Mouse (Mus musculus): ENCODE measurements at regions not wholly inside any gene's neighbourhood (a gene's known extent, or its start where the extent isn't known, plus 50 kb on each side); places are given as distances from the start of the nearest gene placed in this dataset.
A peak's percentile ranks its signal among the peaks of the same experiment; 100 is the strongest.
"Not testable (repeated sequence)": the region's sequence is repeated elsewhere in the genome, so short reads cannot be mapped to it uniquely, and the experiment has no call there.

DNA sequence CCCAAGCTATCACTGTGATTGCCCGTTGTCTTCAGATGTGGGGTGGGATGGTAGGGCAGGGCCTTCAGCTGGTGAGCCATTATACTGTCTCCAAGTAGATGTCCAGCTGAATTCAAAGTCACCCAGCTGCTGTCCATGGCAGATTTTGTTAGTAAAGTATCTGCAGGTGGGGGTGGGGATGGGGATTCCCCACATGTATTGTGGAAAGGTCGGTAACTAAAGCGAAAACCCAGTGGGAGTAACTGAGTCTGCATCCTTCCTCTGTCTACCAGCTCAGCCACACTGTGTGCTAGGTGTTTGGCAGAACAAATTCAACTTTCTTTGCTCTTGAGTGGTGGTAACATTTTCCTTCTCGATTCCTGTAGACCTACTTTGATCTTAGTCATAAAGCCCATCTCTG is 163.2 kb upstream of the 1700056E22Rik start:
- Histone ChIP-seq H3K4me1 (ENCODE audit: control insufficient read depth, insufficient read depth, low read length) (no peaks in the 10 kb centered on the region), H3K27ac (ENCODE audit: insufficient read depth, low read length) (no peak overlapping the region), H3K4me3 (ENCODE audit: insufficient read depth, low read length) (no peak overlapping the region)
- TF ChIP-seq POLR2A (IDR thresholded peaks at IDR 0.05; ENCODE audit: extremely low read depth, insufficient read depth, low read length) (no peak), CTCF (IDR thresholded peaks at IDR 0.05; ENCODE audit: extremely low read depth, insufficient read depth, low read length) (no peak)

DNA sequence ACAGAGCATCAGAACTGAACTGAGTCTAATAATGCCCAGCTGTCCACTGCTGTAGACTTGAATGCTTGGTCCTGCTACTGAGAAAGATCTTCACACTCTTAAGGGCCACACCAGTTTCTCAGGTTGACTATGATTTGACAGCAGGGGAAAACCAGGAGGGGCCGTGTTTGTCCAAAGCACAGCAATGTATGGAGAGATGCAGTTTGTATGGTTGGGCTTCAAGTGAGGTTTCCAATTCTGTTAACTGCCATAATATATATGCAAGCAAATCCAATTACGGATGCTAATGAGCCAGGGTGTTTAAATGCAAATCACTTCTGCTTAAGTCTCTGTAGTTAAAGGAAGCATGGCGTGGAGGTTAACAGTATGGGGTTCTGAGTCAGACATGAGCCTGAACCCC is 157.2 kb upstream of the 1700056E22Rik start:
- no peak for TF ChIP-seq POLR2A (IDR thresholded peaks at IDR 0.05; ENCODE audit: extremely low read depth, insufficient read depth, low read length)
- no peak for TF ChIP-seq CTCF (IDR thresholded peaks at IDR 0.05; ENCODE audit: extremely low read depth, insufficient read depth, low read length)
- Histone ChIP-seq H3K4me3 (ENCODE audit: insufficient read depth, low read length) (no peak overlapping the region), H3K27ac (ENCODE audit: insufficient read depth, low read length) (no peak overlapping the region), H3K4me1 (ENCODE audit: control insufficient read depth, insufficient read depth, low read length) (no peaks in the 10 kb centered on the region)

DNA sequence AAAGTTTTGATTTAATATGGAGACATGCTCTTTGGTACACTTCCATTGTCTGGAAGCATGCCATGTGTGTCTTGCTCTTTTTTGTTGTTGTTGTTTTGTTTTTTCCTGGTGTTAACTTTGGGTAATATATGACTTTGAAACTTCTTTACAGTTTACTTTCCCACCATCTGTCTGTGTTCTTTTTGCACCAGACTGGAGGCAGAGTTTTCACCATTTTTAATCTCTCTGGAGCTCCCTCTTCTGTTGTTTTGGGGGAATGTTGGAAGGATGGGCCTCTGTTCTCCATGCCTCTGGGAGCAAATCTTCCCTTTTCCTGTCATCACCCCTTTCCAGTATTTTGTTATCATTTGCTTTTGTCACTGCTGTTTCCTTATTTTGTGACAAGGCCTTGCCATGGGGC is 153.5 kb upstream of the 1700056E22Rik start:
- no peak for TF ChIP-seq POLR2A (IDR thresholded peaks at IDR 0.05; ENCODE audit: extremely low read depth, insufficient read depth, low read length)
- TF ChIP-seq CTCF (IDR thresholded peaks at IDR 0.05; ENCODE audit: extremely low read depth, insufficient read depth, low read length), result peak; percentile 30; the same call in 1 of the 2 replicates

DNA sequence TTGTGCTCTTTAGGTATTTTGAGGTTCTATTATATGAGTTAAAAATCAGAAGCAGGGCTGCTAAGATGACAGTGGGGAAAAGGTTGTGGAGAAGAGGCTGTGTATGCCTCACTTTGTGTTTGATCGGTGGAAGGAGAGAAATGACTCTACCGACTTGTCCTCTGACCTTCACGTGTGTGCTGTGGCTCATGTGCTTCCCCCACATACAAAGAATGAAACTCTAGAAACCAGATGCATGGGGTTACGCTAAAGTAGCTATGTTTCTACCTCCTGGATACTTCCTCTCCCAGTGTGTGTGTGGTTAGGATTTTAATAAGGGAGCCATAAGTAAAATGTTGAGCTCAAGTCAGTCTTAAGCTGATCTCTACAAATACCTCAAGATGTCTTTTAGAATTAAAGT is 148.1 kb upstream of the 1700056E22Rik start:
- Histone ChIP-seq H3K4me3 (ENCODE audit: insufficient read depth, low read length) (no peak overlapping the region), H3K27ac (ENCODE audit: insufficient read depth, low read length) (no peak overlapping the region), H3K4me1 (ENCODE audit: control insufficient read depth, insufficient read depth, low read length) (no peaks in the 10 kb centered on the region)
- TF ChIP-seq CTCF (IDR thresholded peaks at IDR 0.05; ENCODE audit: extremely low read depth, insufficient read depth, low read length), result no peak
- TF ChIP-seq POLR2A (IDR thresholded peaks at IDR 0.05; ENCODE audit: extremely low read depth, insufficient read depth, low read length), result no peak

More for the DNA sequence above, 153.5 kb upstream of the 1700056E22Rik start:
- Histone ChIP-seq H3K27ac (ENCODE audit: insufficient read depth, low read length) (no peak overlapping the region), H3K4me3 (ENCODE audit: insufficient read depth, low read length) (no peak overlapping the region), H3K4me1 (ENCODE audit: control insufficient read depth, insufficient read depth, low read length) (no peaks in the 10 kb centered on the region)

DNA sequence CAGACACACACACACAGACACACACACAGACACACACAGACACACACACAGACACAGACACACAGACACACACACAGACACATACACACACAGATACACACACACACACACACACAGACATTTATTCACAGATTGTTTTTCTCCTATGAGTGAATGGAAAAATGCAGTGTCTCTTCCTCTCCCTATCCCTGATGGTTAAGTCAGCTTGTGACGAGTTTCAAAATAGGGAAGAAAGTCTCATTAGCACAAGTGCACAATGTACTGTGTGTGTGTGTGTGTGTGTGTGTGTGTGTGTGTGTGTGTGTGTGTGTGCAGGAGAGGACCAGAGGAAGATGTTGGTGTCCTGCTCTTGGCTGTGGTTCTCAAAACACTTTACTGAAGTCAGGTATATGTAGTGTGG is 140.3 kb upstream of the 1700056E22Rik start:
- not testable (repeated sequence) for H3K4me1 ChIP-seq (ENCODE audit: control insufficient read depth, insufficient read depth, low read length); H3K27ac ChIP-seq (ENCODE audit: insufficient read depth, low read length); H3K4me3 ChIP-seq (ENCODE audit: insufficient read depth, low read length)

DNA sequence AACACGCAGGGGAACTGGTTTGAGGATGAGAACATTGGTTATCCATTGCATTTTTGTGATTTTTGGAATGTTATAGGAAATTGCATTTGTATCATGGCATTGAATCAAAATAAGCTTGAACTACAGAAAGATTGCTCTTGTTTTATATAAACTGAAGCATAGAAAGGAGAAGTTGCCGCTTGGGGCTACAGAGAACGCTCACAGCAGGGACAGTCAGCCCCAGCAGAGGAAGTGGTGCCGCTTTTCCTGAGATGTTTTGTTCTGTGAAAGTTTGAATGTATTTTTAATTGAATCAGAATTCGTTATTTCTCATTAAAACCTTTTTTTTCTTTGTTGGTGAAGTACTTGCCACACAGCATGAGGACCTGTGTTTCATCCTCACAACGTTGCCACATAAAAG is 139.6 kb upstream of the 1700056E22Rik start:
- no peak for TF ChIP-seq POLR2A (IDR thresholded peaks at IDR 0.05; ENCODE audit: extremely low read depth, insufficient read depth, low read length)
- TF ChIP-seq CTCF (IDR thresholded peaks at IDR 0.05; ENCODE audit: extremely low read depth, insufficient read depth, low read length), result no peak
- H3K4me1 ChIP-seq (ENCODE audit: control insufficient read depth, insufficient read depth, low read length), result no peaks in the 10 kb centered on the region
- H3K27ac ChIP-seq (ENCODE audit: insufficient read depth, low read length), result no peak overlapping the region
- H3K4me3 ChIP-seq (ENCODE audit: insufficient read depth, low read length), result no peak overlapping the region

DNA sequence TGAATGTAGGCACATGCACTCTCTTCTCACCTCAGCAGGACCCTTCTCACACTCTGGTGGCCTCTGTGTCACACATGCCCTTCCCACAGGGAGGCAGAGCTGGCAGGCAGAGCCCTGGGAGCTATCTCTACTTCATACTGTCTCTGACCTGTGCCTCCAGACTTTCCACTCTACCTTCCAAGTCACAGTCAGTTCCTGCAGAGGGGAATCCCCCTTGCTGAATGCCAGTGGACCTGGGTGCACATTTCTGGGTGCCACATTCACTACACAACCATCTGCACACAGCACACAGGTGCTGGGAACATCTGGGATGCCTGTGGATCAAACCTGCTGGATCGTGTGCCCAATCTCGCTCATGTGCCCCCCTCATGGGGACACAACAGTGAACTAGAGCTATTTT is 138.9 kb upstream of the 1700056E22Rik start:
- no peak overlapping the region for H3K27ac ChIP-seq (ENCODE audit: insufficient read depth, low read length)
- H3K4me3 ChIP-seq (ENCODE audit: insufficient read depth, low read length), result no peak overlapping the region
- TF ChIP-seq CTCF (IDR thresholded peaks at IDR 0.05; ENCODE audit: extremely low read depth, insufficient read depth, low read length) (no peak), POLR2A (IDR thresholded peaks at IDR 0.05; ENCODE audit: extremely low read depth, insufficient read depth, low read length) (no peak)
- H3K4me1 ChIP-seq (ENCODE audit: control insufficient read depth, insufficient read depth, low read length), result no peaks in the 10 kb centered on the region

DNA sequence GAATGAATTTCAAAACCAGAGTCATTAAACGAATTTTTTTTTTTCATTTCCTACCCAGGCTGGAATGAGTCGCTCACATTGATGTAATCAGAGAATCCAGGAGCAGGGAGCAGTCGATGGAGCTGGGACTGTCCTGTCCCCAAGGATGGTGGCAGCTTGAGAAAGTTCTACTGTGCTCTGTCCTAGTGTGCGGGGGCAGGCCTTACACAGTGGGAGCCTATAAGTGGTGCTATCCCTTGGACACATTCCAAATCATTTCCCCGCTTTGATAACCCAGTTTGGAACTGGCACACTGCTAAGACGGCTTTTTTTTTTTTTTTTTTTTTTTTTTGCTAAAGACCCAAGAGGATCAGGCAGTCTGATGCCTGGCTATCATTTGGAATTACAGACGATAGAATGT is 137.5 kb upstream of the 1700056E22Rik start:
- H3K27ac ChIP-seq (ENCODE audit: insufficient read depth, low read length), result no peak overlapping the region
- TF ChIP-seq CTCF (IDR thresholded peaks at IDR 0.05; ENCODE audit: extremely low read depth, insufficient read depth, low read length), result no peak
- no peak for TF ChIP-seq POLR2A (IDR thresholded peaks at IDR 0.05; ENCODE audit: extremely low read depth, insufficient read depth, low read length)
- no peak overlapping the region for H3K4me3 ChIP-seq (ENCODE audit: insufficient read depth, low read length)
- no peaks in the 10 kb centered on the region for H3K4me1 ChIP-seq (ENCODE audit: control insufficient read depth, insufficient read depth, low read length)

DNA sequence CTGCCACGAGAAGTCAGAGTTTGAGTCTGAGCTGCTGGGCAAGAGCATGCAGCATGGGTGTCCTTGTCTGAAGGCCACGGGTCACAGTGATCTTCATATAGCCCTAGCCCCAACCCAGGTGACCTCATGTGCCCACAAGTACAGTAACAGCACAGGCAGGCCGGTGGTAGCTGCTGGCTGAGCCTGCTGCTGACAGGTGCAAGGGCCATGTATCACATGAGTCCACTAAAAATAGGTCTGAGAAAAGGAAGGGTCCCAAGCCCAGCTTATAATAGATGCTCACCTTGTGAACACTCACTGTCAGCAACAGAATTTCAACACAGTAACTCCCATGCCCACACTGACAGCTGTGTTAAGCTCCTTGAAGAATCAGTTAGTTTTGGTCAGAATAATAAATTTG is 136.8 kb upstream of the 1700056E22Rik start:
- H3K4me3 ChIP-seq (ENCODE audit: insufficient read depth, low read length), result no peak overlapping the region
- TF ChIP-seq POLR2A (IDR thresholded peaks at IDR 0.05; ENCODE audit: extremely low read depth, insufficient read depth, low read length) (no peak), CTCF (IDR thresholded peaks at IDR 0.05; ENCODE audit: extremely low read depth, insufficient read depth, low read length) (no peak)
- no peaks in the 10 kb centered on the region for H3K4me1 ChIP-seq (ENCODE audit: control insufficient read depth, insufficient read depth, low read length)
- no peak overlapping the region for H3K27ac ChIP-seq (ENCODE audit: insufficient read depth, low read length)

DNA sequence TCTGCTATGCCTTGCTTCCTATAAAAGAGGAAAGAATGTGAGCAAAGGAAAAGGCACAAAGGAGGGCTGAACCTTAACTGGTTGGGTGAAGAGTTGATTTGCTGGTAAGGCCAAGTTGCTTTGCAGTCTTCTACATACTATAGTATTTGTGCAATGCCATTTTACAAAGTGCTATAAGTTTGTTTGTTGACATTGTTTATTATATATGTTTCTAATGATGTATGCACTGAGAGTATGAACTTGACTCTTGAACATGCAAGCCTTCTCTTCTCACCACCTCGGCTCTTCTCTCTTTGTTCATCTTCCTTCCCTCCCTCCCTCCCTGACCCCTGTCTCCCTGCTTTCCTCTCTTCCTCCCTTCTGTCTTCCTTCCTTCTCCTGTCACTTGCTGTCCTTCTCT is 135.9 kb upstream of the 1700056E22Rik start:
- TF ChIP-seq CTCF (IDR thresholded peaks at IDR 0.05; ENCODE audit: extremely low read depth, insufficient read depth, low read length) (no peak), POLR2A (IDR thresholded peaks at IDR 0.05; ENCODE audit: extremely low read depth, insufficient read depth, low read length) (no peak)
- Histone ChIP-seq H3K27ac (ENCODE audit: insufficient read depth, low read length) (no peak overlapping the region), H3K4me1 (ENCODE audit: control insufficient read depth, insufficient read depth, low read length) (no peaks in the 10 kb centered on the region), H3K4me3 (ENCODE audit: insufficient read depth, low read length) (no peak overlapping the region)

Measured in cortical plate, adult 2 months (tissue).